Mouse (Mus musculus): ENCODE measurements around the gene Iqcf1.
A peak's percentile ranks its signal among the peaks of the same experiment; 100 is the strongest.
"Not testable (repeated sequence)": the region's sequence is repeated elsewhere in the genome, so short reads cannot be mapped to it uniquely, and the experiment has no call there.

Gene Iqcf1

GRCm38 (mm10) chr9:106483136-106483535, 16.6 kb upstream of the Iqcf1 start:
- no peak for DNase-seq (ENCODE audit: low spot score)

GRCm38 (mm10) chr9:106483606-106484005, 16.2 kb upstream of the Iqcf1 start:
- DNase-seq (ENCODE audit: low spot score): no peak

GRCm38 (mm10) chr9:106485076-106485475, 14.7 kb upstream of the Iqcf1 start:
- DNase-seq (ENCODE audit: low spot score): no peak

GRCm38 (mm10) chr9:106487602-106488001, 12.2 kb upstream of the Iqcf1 start:
- DNase-seq (ENCODE audit: low spot score): not testable (repeated sequence)

GRCm38 (mm10) chr9:106501846-106502245, 2.1 kb downstream of the Iqcf1 start:
- no peak for DNase-seq (ENCODE audit: low spot score)

GRCm38 (mm10) chr9:106504246-106504645, 4.5 kb downstream of the Iqcf1 start:
- DNase-seq (ENCODE audit: low spot score): no peak

- no peak for DNase-seq (ENCODE audit: low spot score)
Observed at GRCm38 (mm10) chr9:106509356-106509755, 9.6 kb downstream of the Iqcf1 start.

- no peak for DNase-seq (ENCODE audit: low spot score)
Observed at GRCm38 (mm10) chr9:106512729-106513450, 13.1 kb downstream of the Iqcf1 start.

GRCm38 (mm10) chr9:106513566-106513965, 13.8 kb downstream of the Iqcf1 start:
- DNase-seq (ENCODE audit: low spot score): no peak

GRCm38 (mm10) chr9:106514273-106514672, 14.5 kb downstream of the Iqcf1 start, which contains the start of gene Iqcf5:
TSS of gene Iqcf5 (plus strand) at chr9:106514573.
- no peak for DNase-seq (ENCODE audit: low spot score)

GRCm38 (mm10) chr9:106519433-106519832, 19.7 kb downstream of the Iqcf1 start:
- DNase-seq (ENCODE audit: low spot score): no peak

GRCm38 (mm10) chr9:106519909-106520308, 20.1 kb downstream of the Iqcf1 start:
- DNase-seq (ENCODE audit: low spot score): no peak

- DNase-seq (ENCODE audit: low spot score): peak; percentile 16
Observed at GRCm38 (mm10) chr9:106531833-106532232, 32.1 kb downstream of the Iqcf1 start.

GRCm38 (mm10) chr9:106534296-106534695, 34.5 kb downstream of the Iqcf1 start:
- no peak for DNase-seq (ENCODE audit: low spot score)

- DNase-seq (ENCODE audit: low spot score): no peak
Observed at GRCm38 (mm10) chr9:106534975-106535374, 35.2 kb downstream of the Iqcf1 start.
